Mouse (Mus musculus) bone marrow macrophage, adult 2 months (primary cell): ENCODE measurements around the gene Gla.

Experiments
- CTCF ChIP-seq: IDR thresholded peaks from 2 replicates; pipeline ENCODE4 v1.5.1; 2012; ENCODE audit warnings: low read depth, mild to moderate bottlenecking, low read length, moderate library complexity
- POLR2A ChIP-seq: IDR thresholded peaks from 2 replicates; pipeline ENCODE4 v1.6.1; 2012; ENCODE audit warnings: mild to moderate bottlenecking, low read depth, low read length, borderline replicate concordance

DNA sequence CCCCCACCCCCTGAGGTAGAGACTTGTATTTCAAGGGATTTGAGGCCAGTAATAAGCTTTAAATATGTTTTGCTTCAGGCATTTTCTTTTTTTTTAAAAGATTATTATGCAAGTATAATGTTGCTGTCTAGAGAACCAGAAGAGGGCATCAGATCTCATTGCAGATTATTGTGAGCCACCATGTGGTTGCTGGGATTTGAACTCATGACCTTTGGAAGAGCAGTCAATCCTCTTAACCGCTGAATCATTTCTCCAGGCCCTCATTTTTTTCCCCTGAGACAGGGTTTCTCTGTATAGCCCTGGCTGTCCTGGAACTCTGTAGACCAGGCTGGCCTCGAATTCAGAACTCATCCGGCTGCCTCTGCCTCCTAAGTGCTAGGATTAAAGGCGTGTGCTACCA lies 12.7 kb downstream of the Gla start:
- TF ChIP-seq CTCF (no peak), POLR2A (no peak)
